Mouse (Mus musculus): ENCODE data around the gene Olfr56. TPM values are rescaled to one million over a fixed set of nuclear protein-coding genes. Genes with fewer than 3 reads are reported as not detected.

Olfr56 gene
- polyA plus RNA-seq, 1 experiment from 2014 or later, result not detected

DNA sequence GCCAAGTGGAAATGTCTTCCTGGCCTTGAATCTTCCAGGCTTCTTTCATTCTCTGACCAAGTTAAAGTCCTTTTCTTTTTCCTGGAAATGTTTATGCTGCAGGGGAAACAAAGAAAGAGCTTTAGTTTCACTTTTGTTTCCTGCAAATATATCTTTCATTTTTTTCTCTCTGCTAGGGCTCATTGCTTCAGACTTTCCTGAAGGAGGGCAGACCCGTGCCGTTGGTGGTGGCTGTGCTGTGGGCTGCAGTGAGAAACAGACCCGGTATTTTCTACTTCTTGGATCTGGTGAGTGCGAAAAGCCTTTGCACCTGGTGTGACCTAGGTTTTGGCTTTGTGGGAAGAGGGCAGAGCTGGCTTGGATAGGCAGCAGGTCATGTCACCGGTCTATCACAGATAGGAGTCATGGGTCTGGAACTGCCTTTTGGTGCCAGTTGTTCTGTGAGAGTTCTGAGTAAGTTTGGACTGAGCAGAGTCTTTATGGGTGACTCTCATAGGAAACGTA, 108.2 kb downstream of the Olfr56 start:
- peaks cover 6% of the 10 kb centered on the region; the same call in 1 of the 2 replicates for H3K4me1 ChIP-seq (replicated peaks)
- H3K27me3 ChIP-seq, result no peaks in the 10 kb centered on the region
- no peak for ATAC-seq
- no peak overlapping the region for H3K9ac ChIP-seq (replicated peaks)
- H3K27ac ChIP-seq, result no peak overlapping the region
- H3K4me3 ChIP-seq (replicated peaks), result no peak overlapping the region
- no peak overlapping the region for H3K4me2 ChIP-seq (replicated peaks)
- no peaks in the 10 kb centered on the region for H3K36me3 ChIP-seq
- H3K9me3 ChIP-seq, result no peaks in the 10 kb centered on the region
- WGBS, result 85% methylated on average over 6 of the region's 6 CpGs

DNA sequence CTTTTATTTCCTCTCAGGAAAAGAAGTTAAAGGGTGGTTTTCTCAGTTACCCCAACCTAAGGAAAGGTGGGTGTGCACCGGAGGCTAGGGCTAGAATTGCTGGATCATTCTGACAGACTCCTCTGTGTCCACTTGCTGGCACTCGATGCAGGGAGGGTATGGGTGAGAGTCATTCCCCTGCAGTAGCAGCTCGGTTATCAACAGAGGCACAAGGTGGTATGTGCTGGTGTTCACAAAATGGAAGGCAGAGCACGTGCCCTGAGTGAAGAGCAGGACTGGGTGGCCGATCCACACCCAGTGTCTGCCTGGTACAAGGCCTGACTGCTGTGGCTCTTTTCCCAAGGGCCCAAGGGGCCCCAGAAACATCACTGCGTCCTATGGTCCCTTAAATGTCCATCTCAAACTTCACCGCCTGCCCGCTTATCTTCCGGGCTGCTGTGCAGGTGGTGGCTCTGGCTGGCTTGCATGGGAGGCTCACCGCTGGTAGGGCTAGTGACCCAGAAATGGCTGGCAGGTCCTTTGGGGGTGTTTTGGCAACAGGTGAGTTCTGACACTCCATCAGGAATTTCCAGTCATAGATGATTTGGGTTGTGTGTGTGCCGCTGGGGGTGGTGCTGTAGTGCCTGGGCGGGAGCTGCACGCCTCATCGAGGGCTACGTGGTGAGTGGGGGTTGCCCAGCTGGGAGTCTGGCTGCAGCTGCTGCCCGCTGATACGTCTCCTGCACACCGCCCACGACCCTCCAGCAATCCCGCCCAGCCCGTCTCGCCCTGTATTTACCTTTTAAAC, 109.3 kb downstream of the Olfr56 start:
- no peak overlapping the region for H3K27ac ChIP-seq
- no peak overlapping the region for H3K4me3 ChIP-seq (replicated peaks)
- peaks cover 6% of the 10 kb centered on the region; the same call in 1 of the 2 replicates for H3K4me1 ChIP-seq (replicated peaks)
- WGBS, result 45% methylated on average over 22 of the region's 22 CpGs
- no peaks in the 10 kb centered on the region for H3K27me3 ChIP-seq
- no peaks in the 10 kb centered on the region for H3K9me3 ChIP-seq
- H3K36me3 ChIP-seq, result no peaks in the 10 kb centered on the region
- H3K9ac ChIP-seq (replicated peaks), result no peak overlapping the region
- ATAC-seq, result no peak
- H3K4me2 ChIP-seq (replicated peaks), result peak overlapping the region; percentile 17; the same call in 1 of the 2 replicates

GRCm38 (mm10) chr11:49088990-49089652, 110.4 kb downstream of the Olfr56 start:
- Histone ChIP-seq H3K4me2 (replicated peaks) (no peak overlapping the region), H3K4me3 (replicated peaks) (no peak overlapping the region), H3K27me3 (no peaks in the 10 kb centered on the region), H3K4me1 (replicated peaks) (peaks cover 6% of the 10 kb centered on the region; the same call in 1 of the 2 replicates), H3K27ac (no peak overlapping the region), H3K36me3 (no peaks in the 10 kb centered on the region), H3K9ac (replicated peaks) (no peak overlapping the region), H3K9me3 (no peaks in the 10 kb centered on the region)
- WGBS, result 87% methylated on average over 5 of the region's 5 CpGs
- ATAC-seq, result no peak

DNA sequence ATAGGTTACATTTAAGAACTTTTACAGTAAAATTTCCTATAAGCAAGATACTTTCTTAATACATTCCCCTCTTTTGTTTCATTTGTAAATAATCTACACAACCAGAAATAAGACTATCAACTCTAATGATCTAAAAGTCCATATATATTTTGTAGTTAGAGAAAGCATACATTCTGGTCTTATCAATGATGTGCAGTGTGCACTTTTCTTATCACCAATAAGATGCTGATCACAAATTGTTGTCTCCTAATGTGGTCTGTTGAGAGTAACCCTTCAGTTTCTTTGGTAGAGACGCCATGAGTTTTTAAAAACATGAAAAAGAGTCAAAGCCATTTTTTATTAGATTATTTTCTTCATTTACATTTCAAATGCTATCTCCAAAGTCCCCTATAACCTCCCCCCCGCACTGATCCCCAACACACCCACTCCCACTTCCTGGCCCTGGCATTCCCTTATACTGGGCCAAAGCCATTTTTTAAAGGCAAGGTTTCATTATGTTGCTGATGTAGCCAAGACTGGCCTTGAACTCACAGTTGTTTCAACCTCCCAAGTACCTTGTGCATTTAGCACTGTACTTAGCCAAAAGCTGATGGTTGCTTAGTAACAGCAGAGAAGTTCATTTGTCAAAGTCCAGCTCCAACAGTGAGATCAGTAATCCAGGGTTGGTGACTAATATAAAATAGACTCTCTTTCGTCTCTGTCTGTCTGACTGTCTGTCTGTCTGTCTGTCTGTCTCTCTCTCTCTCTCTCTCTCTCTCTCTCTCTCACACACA, 111.2 kb downstream of the Olfr56 start:
- no peaks in the 10 kb centered on the region for H3K27me3 ChIP-seq
- no peak for ATAC-seq
- H3K4me3 ChIP-seq (replicated peaks), result no peak overlapping the region
- WGBS, result 80% methylated on average over 3 of the region's 3 CpGs
- no peaks in the 10 kb centered on the region for H3K9me3 ChIP-seq
- H3K4me1 ChIP-seq (replicated peaks), result peaks cover 6% of the 10 kb centered on the region; the same call in 1 of the 2 replicates
- no peaks in the 10 kb centered on the region for H3K36me3 ChIP-seq
- H3K9ac ChIP-seq (replicated peaks), result no peak overlapping the region
- no peak overlapping the region for H3K27ac ChIP-seq
- H3K4me2 ChIP-seq (replicated peaks), result no peak overlapping the region

DNA sequence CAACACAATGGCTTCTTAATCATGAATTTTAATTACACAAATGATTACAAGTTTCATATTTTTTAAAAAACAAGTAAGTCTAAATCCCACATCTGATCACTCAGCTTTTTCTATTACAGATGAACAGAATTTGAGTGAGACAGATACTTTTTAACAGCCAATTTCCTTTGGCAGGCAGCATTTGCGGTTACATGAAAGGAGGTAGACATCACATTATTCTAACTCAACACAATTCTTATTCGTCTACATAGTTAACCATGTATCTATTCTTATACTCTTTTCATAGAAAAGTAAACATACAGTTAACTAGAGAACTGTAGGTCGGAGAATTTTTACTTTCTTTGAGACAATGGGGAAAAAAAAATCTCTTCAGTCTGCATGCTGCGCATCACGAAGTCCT, 111.9 kb downstream of the Olfr56 start:
- H3K36me3 ChIP-seq, result no peaks in the 10 kb centered on the region
- no peaks in the 10 kb centered on the region for H3K9me3 ChIP-seq
- H3K4me1 ChIP-seq (replicated peaks), result peaks cover 6% of the 10 kb centered on the region; the same call in 1 of the 2 replicates
- H3K9ac ChIP-seq (replicated peaks), result no peak overlapping the region
- no peak overlapping the region for H3K27ac ChIP-seq
- no peak overlapping the region for H3K4me2 ChIP-seq (replicated peaks)
- no peak for ATAC-seq
- no peaks in the 10 kb centered on the region for H3K27me3 ChIP-seq
- WGBS, result 91% methylated on average over 5 of the region's 5 CpGs
- H3K4me3 ChIP-seq (replicated peaks), result no peak overlapping the region

DNA sequence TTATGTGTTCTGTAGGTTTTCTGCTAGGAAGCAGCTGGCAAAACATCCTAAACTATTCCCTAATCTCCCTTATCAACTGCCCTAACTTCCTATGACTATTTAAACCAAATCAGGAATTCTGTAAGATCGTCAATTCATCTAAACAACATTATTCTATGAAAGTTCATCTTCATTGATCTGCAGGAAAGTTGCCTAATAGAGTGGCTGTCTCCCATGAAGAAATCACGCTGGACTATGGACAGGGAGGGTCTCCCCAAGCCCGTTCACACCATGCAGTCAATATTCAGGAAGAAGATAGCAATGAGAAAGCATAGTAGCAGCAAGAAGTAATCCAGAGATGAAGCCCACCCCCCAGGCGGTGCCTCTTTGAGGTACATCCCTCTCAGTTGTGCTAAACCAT, 112.5 kb downstream of the Olfr56 start:
- Histone ChIP-seq H3K36me3 (no peaks in the 10 kb centered on the region), H3K4me2 (replicated peaks) (no peak overlapping the region), H3K27ac (no peak overlapping the region), H3K9me3 (no peaks in the 10 kb centered on the region), H3K4me1 (replicated peaks) (peaks cover 6% of the 10 kb centered on the region; the same call in 1 of the 2 replicates), H3K4me3 (replicated peaks) (no peak overlapping the region), H3K9ac (replicated peaks) (no peak overlapping the region), H3K27me3 (no peaks in the 10 kb centered on the region)
- WGBS, result 81% methylated on average over 4 of the region's 4 CpGs
- no peak for ATAC-seq

- no peak overlapping the region for H3K4me2 ChIP-seq (replicated peaks)
- no peak for ATAC-seq
- H3K4me1 ChIP-seq (replicated peaks), result peaks cover 6% of the 10 kb centered on the region; the same call in 1 of the 2 replicates
- H3K9ac ChIP-seq (replicated peaks), result no peak overlapping the region
- no peaks in the 10 kb centered on the region for H3K9me3 ChIP-seq
- no peak overlapping the region for H3K4me3 ChIP-seq (replicated peaks)
- WGBS, result 96% methylated on average over 1 of the region's 1 CpGs
- no peak overlapping the region for H3K27ac ChIP-seq
- no peaks in the 10 kb centered on the region for H3K36me3 ChIP-seq
- no peaks in the 10 kb centered on the region for H3K27me3 ChIP-seq
These were observed 113.4 kb downstream of the Olfr56 start for GRCm38 (mm10) chr11:49092053-49092586.

DNA sequence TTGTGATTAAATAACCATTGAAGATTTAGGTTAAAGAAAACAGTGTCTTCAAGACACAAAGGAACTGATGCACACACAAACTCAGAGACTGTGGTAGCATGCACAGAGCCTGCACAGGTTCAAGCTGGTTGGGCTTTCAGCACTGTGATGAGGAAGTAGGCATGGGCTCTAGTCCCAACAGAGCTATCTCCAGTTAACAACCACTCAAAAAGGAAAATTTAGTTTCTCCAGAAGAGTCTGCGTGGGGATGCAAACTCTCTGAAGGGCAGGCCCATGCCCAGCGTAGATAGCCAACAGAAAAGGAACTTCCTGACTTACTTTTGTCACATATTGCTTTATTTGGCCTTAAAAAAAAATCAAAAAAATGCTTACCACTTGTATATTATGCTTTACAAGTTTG, 114.1 kb downstream of the Olfr56 start:
- WGBS, result 100% methylated on average over 2 of the region's 2 CpGs
- Histone ChIP-seq H3K9me3 (no peaks in the 10 kb centered on the region), H3K4me2 (replicated peaks) (no peak overlapping the region), H3K4me3 (replicated peaks) (no peak overlapping the region), H3K4me1 (replicated peaks) (peaks cover 6% of the 10 kb centered on the region; the same call in 1 of the 2 replicates), H3K36me3 (no peaks in the 10 kb centered on the region), H3K9ac (replicated peaks) (no peak overlapping the region), H3K27me3 (no peaks in the 10 kb centered on the region), H3K27ac (no peak overlapping the region)
- no peak for ATAC-seq

GRCm38 (mm10) chr11:49093861-49094660, 115.4 kb downstream of the Olfr56 start:
- no peaks in the 10 kb centered on the region for H3K9me3 ChIP-seq
- no peak overlapping the region for H3K4me3 ChIP-seq (replicated peaks)
- H3K36me3 ChIP-seq, result no peaks in the 10 kb centered on the region
- no peak for ATAC-seq
- WGBS, result 90% methylated on average over 6 of the region's 6 CpGs
- H3K27me3 ChIP-seq, result no peaks in the 10 kb centered on the region
- no peak overlapping the region for H3K4me2 ChIP-seq (replicated peaks)
- no peak overlapping the region for H3K27ac ChIP-seq
- no peaks in the 10 kb centered on the region for H3K4me1 ChIP-seq (replicated peaks)
- H3K9ac ChIP-seq (replicated peaks), result no peak overlapping the region

- Histone ChIP-seq H3K4me1 (replicated peaks) (no peaks in the 10 kb centered on the region), H3K9me3 (no peaks in the 10 kb centered on the region), H3K4me3 (replicated peaks) (no peak overlapping the region), H3K27ac (no peak overlapping the region), H3K9ac (replicated peaks) (no peak overlapping the region), H3K4me2 (replicated peaks) (no peak overlapping the region), H3K27me3 (no peaks in the 10 kb centered on the region), H3K36me3 (no peaks in the 10 kb centered on the region)
- 73% methylated on average over 4 of the region's 4 CpGs for WGBS
- ATAC-seq, result no peak
These were observed 116.7 kb downstream of the Olfr56 start for GRCm38 (mm10) chr11:49095367-49095766.

DNA sequence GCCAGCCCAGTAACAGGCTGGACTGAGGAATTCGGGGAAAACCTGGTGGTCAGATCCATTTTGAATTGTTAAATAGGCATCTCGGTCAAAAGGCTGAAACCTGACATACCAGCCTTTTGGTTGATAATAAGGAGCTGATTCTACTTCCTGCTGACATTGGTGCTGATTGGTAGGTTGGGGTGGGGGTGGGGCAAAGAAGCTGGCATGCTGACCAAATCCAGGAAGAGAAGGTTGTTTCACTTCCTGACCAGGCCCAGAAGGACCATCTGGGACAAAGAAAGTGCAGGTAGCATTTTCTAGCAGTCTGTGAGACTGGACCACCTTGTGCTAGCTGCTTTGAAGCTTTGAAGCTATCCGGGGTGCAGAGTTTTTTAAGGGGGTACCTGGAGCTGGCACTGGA, 121.7 kb downstream of the Olfr56 start:
- Histone ChIP-seq H3K9me3 (no peaks in the 10 kb centered on the region), H3K4me2 (replicated peaks) (no peak overlapping the region), H3K4me3 (replicated peaks) (no peak overlapping the region), H3K27me3 (no peaks in the 10 kb centered on the region), H3K27ac (no peak overlapping the region), H3K4me1 (replicated peaks) (no peaks in the 10 kb centered on the region), H3K9ac (replicated peaks) (no peak overlapping the region), H3K36me3 (no peaks in the 10 kb centered on the region)
- WGBS, result 87% methylated on average over 3 of the region's 3 CpGs
- no peak for ATAC-seq
